Mouse (Mus musculus) G1E (cell line): ENCODE measurements around the gene Pnkp.

Experiments used
- CTCF ChIP-seq: IDR thresholded peaks from 2 replicates; pipeline ENCODE4 v1.5.1; 2012; ENCODE audit warnings: low read depth, low read length, inconsistent platforms, mixed read lengths
- GATA1 ChIP-seq: IDR thresholded peaks from 2 replicates; pipeline ENCODE4 v1.6.1; 2012; ENCODE audit warnings: borderline replicate concordance, low read length, inconsistent platforms, mixed read lengths
- TAL1 ChIP-seq: conservative IDR thresholded peaks from 2 replicates; pipeline ENCODE4 v1.6.1; 2012; ENCODE audit warnings: low read depth, low read length, inconsistent platforms, mixed read lengths

- TF ChIP-seq CTCF (no peak), GATA1 (no peak), TAL1 (no peak)
These were observed 48.5 kb downstream of the Pnkp start for GRCm38 (mm10) chr7:44905430-44905829.
